Mouse (Mus musculus) forebrain, embryonic 11.5 days (tissue): ENCODE measurements around the gene Clic6. TPM values are rescaled to one million over a fixed set of nuclear protein-coding genes. Genes with fewer than 3 reads are reported as not detected.
A peak's percentile ranks its signal among the peaks of the same experiment; 100 is the strongest.
"Not testable (repeated sequence)": the region's sequence is repeated elsewhere in the genome, so short reads cannot be mapped to it uniquely, and the experiment has no call there.

Source experiments
- ATAC-seq: fragments of 200-750 bp; cut with Nextera tagmentation; replicated peaks from 2 replicates; pipeline ENCODE4 v1.8.0; 2017; ENCODE audit warnings: moderate TSS enrichment; ENCODE audit not compliant: low FRiP score
- DNase-seq: peaks from one replicate; pipeline ENCODE4 v3.0.0-alpha.2; 2017; ENCODE audit warnings: low spot score
- H3K27ac ChIP-seq: fragments of 300-500 bp; sonication (generic); 2 replicates; pipeline ENCODE4 v1.5.1; 2014; ENCODE audit warnings: low read depth, low read length
- H3K27me3 ChIP-seq: fragments of 300-500 bp; sonication (generic); 2 replicates; pipeline ENCODE4 v1.6.1; 2014; ENCODE audit warnings: mild to moderate bottlenecking, low read length, mixed read lengths; ENCODE audit not compliant: control insufficient read depth, insufficient read depth
- H3K36me3 ChIP-seq: fragments of 300-500 bp; sonication (generic); 2 replicates; pipeline ENCODE4 v1.6.1; 2014; ENCODE audit warnings: mild to moderate bottlenecking, low read length, moderate library complexity, mixed read lengths; ENCODE audit not compliant: control insufficient read depth, insufficient read depth
- H3K4me1 ChIP-seq: fragments of 300-500 bp; sonication (generic); replicated peaks from 2 replicates; pipeline ENCODE4 v1.6.1; 2014; ENCODE audit warnings: low read length, mixed read lengths; ENCODE audit not compliant: control insufficient read depth, insufficient read depth
- H3K4me2 ChIP-seq: fragments of 300-500 bp; sonication (generic); 2 replicates; pipeline ENCODE4 v1.6.1; 2014; ENCODE audit warnings: low read depth, mild to moderate bottlenecking, low read length, moderate library complexity, mixed read lengths; ENCODE audit not compliant: severe bottlenecking
- H3K4me3 ChIP-seq: fragments of 300-500 bp; sonication (generic); 2 replicates; pipeline ENCODE4 v1.5.1; 2014; ENCODE audit warnings: low read depth, low read length
- H3K9ac ChIP-seq: fragments of 300-500 bp; sonication (generic); 2 replicates; pipeline ENCODE4 v1.6.1; 2014; ENCODE audit warnings: low read length
- H3K9me3 ChIP-seq: fragments of 300-500 bp; sonication (generic); 2 replicates; pipeline ENCODE4 v1.6.1; 2016; ENCODE audit warnings: low read length, mixed read lengths; ENCODE audit not compliant: control insufficient read depth
- WGBS: fragments of 180-500 bp; shearing (Covaris S2); extraction: QIAGEN DNeasy Blood & Tissue Kit; methylation state at CpG from one replicate; pipeline ENCODE4 v1.1.7; 2014; 5-methylcytosine and 5-hydroxymethylcytosine counted together
- polyA plus RNA-seq: library from polyadenylated mRNA; unstranded; fragments of >200 nt; fragmentation: Nextera tagmentation; extraction: Ambion mirVana; gene quantifications from 2 replicates; pipeline ENCODE4 v1.2.1, GENCODE M21; 2014

Clic6 gene
- polyA plus RNA-seq, 1 experiment from 2014 or later, result 3.1 TPM

- Histone ChIP-seq H3K27ac (no peak overlapping the region), H3K36me3 (no peaks in the 10 kb centered on the region), H3K9me3 (no peaks in the 10 kb centered on the region), H3K4me3 (no peak overlapping the region), H3K4me1 (peaks cover 6% of the 10 kb centered on the region; the same call in 1 of the 2 replicates), H3K9ac (no peak overlapping the region), H3K27me3 (peaks cover 32% of the 10 kb centered on the region), H3K4me2 (no peak overlapping the region)
- ATAC-seq (no peak), DNase-seq (no peak)
- WGBS, result 72% methylated on average over 8 of the region's 8 CpGs
These were observed 15.0 kb downstream of the Clic6 start for GRCm38 (mm10) chr16:92500534-92500933.

DNA sequence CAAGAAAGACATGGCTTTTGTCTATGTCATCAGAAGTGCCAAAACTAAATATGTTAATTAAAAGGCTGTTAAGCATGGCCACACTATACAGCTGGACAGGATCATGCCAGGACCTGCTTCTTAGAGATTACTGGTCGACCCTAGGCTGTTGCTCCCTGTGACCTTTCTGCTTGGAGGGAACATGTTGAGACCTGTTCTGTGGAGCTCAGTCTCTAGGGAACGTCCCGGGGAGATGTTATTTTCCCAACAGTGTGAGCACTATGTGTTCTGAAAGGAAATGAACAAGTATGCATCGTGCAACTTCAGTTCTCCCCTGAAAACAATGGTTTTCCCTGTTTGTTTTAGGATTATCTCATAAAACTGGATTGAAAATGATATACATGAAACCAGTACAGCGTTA is 17.6 kb downstream of the Clic6 start:
- H3K4me1 ChIP-seq, result peaks cover 4% of the 10 kb centered on the region; the same call in 1 of the 2 replicates
- 81% methylated on average over 5 of the region's 5 CpGs for WGBS
- H3K4me2 ChIP-seq, result no peak overlapping the region
- peaks cover 17% of the 10 kb centered on the region for H3K27me3 ChIP-seq
- no peak for ATAC-seq
- H3K36me3 ChIP-seq, result no peaks in the 10 kb centered on the region
- no peak for DNase-seq
- H3K9ac ChIP-seq, result no peak overlapping the region
- H3K27ac ChIP-seq, result no peak overlapping the region
- H3K9me3 ChIP-seq, result no peaks in the 10 kb centered on the region
- H3K4me3 ChIP-seq, result no peak overlapping the region

DNA sequence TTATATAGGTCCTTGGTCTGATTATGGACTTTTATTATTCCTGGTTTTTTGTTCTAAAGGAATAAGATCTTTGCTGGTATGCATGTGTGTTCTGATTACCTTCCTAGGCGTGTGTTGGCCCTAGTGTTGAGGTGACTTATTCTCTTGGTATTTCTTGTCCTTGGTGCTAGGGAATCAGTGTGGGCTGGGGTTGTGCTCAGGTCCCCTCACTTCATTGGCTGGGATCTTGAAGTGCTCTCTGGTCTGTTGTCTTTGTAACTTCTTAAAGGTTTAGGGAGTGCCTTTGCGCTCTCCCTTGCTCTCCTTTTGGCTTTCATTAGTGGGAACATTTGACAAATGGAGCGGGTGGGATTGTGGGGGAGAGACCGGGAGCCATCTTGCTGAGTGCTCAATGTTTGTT is 22.0 kb downstream of the Clic6 start:
- no peaks in the 10 kb centered on the region for H3K36me3 ChIP-seq
- ATAC-seq, result no peak

DNA sequence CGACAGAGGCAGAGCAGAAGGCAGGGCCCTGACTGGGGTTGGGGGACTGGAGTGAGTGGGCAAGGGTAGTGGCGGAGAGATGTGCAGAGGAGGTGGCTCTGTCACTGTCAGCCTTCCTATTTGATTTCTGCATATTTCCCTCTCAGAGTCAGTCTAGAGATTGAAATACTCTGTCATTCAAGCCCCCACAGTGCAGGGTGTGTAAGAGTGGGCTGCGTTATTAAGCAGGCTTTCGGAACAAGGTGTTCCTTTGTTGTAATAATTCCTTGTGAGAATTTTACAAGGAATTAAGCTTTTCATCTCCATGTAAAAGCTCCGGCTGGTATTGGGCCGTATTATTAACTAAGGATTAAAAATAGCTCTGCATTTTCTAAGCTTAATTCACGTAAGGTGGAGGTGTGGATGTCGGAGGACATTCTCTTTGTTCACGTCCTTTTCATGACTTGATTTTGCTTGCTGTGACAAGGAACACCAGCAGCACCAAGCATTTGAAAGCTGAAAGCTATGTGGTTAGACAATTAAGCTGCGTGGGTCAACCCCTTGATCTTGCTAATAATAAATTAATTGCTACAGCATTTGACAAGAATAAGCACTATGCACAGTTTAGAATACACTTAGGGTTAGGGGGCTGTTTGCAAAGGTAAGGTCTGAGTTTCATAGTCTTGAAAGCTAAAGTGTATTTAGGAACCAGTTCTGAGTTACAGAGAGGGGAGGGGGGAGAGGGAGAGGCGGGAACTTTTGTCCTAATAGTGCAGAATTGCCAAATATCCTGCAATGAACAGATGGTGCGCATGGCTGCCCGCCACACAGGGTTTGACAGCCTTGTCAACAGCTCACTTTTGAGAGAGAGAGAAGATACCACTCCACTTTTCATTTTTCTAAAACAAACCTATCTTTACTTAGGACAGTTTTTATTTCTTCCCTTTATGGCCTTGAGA is 25.6 kb downstream of the Clic6 start:
- no peak overlapping the region for H3K4me3 ChIP-seq
- ATAC-seq (peak; percentile 51), DNase-seq (no peak)
- no peaks in the 10 kb centered on the region for H3K9me3 ChIP-seq
- no peaks in the 10 kb centered on the region for H3K27me3 ChIP-seq
- no peak overlapping the region for H3K27ac ChIP-seq
- no peaks in the 10 kb centered on the region for H3K36me3 ChIP-seq
- H3K4me2 ChIP-seq, result no peak overlapping the region
- 38% methylated on average over 13 of the region's 13 CpGs for WGBS
- H3K9ac ChIP-seq, result no peak overlapping the region
- no peaks in the 10 kb centered on the region for H3K4me1 ChIP-seq

More for the DNA sequence above, 22.0 kb downstream of the Clic6 start:
- no peak overlapping the region for H3K9ac ChIP-seq
- DNase-seq, result no peak
- H3K27me3 ChIP-seq, result no peaks in the 10 kb centered on the region
- no peaks in the 10 kb centered on the region for H3K4me1 ChIP-seq
- H3K27ac ChIP-seq, result no peak overlapping the region
- H3K4me3 ChIP-seq, result no peak overlapping the region
- H3K4me2 ChIP-seq, result no peak overlapping the region
- no peaks in the 10 kb centered on the region for H3K9me3 ChIP-seq
- 79% methylated on average over 4 of the region's 4 CpGs for WGBS

DNA sequence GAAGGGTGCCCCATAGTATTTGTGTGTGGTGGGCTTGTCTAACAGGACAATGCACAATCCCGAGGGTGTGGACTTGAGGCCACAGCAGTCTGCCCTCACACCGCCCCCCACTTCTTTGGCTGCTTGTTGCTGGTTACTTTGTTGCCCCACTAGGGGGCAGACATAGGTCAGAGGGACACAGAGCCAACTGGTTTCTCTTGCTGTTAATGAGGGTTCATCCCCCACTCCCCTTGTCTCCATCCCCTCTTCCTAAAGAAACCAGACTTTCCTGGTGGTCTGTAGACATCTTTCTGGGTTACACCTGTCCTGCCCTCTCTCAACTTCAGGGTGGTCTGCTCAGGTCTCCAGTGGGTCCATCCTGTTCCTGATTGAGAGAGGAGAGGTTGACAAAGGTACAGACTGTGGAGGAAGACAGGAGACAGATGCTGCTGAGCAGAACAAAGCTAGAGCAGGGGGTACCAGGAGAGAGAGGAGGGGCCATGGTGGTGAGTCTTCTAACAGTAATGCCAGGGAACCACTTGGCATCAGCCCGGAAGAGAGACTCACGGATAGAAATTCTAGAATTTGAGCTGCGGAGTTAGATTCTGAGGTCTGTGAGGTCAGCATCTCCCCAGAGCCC is 26.3 kb downstream of the Clic6 start:
- H3K9ac ChIP-seq, result no peak overlapping the region
- no peak overlapping the region for H3K4me3 ChIP-seq
- peak; percentile 49 for ATAC-seq
- no peak overlapping the region for H3K4me2 ChIP-seq
- no peaks in the 10 kb centered on the region for H3K27me3 ChIP-seq
- no peaks in the 10 kb centered on the region for H3K4me1 ChIP-seq
- peak; percentile 71 for DNase-seq
- no peaks in the 10 kb centered on the region for H3K36me3 ChIP-seq
- no peaks in the 10 kb centered on the region for H3K9me3 ChIP-seq
- 56% methylated on average over 5 of the region's 5 CpGs for WGBS
- H3K27ac ChIP-seq, result no peak overlapping the region

- not testable (repeated sequence) for H3K9me3 ChIP-seq, ATAC-seq, H3K9ac ChIP-seq, H3K27me3 ChIP-seq, H3K36me3 ChIP-seq, H3K4me3 ChIP-seq, DNase-seq, H3K4me2 ChIP-seq, H3K27ac ChIP-seq, H3K4me1 ChIP-seq
- WGBS, result 84% methylated on average over 9 of the region's 9 CpGs
These were observed 29.4 kb downstream of the Clic6 start for GRCm38 (mm10) chr16:92514896-92515295.

GRCm38 (mm10) chr16:92516139-92516538 is 30.6 kb downstream of the Clic6 start:
- Histone ChIP-seq H3K4me1 (no peaks in the 10 kb centered on the region), H3K27me3 (no peaks in the 10 kb centered on the region), H3K27ac (no peak overlapping the region), H3K36me3 (no peaks in the 10 kb centered on the region), H3K4me3 (no peak overlapping the region), H3K9me3 (no peaks in the 10 kb centered on the region), H3K9ac (no peak overlapping the region), H3K4me2 (no peak overlapping the region)
- ATAC-seq (no peak), DNase-seq (no peak)
- 91% methylated on average over 9 of the region's 9 CpGs for WGBS

GRCm38 (mm10) chr16:92518718-92519117 is 33.2 kb downstream of the Clic6 start:
- Histone ChIP-seq H3K4me2 (no peak overlapping the region), H3K4me1 (no peaks in the 10 kb centered on the region), H3K9me3 (no peaks in the 10 kb centered on the region), H3K27me3 (no peaks in the 10 kb centered on the region), H3K27ac (no peak overlapping the region), H3K9ac (no peak overlapping the region), H3K36me3 (no peaks in the 10 kb centered on the region), H3K4me3 (no peak overlapping the region)
- DNase-seq (no peak), ATAC-seq (no peak)
- 67% methylated on average over 4 of the region's 4 CpGs for WGBS
